Mouse (Mus musculus) bone marrow macrophage, adult 2 months (primary cell): ENCODE results near the gene Tbx10.

Source experiments
- CTCF ChIP-seq: IDR thresholded peaks from 2 replicates; pipeline ENCODE4 v1.5.1; 2012; ENCODE audit warnings: low read depth, mild to moderate bottlenecking, low read length, moderate library complexity
- POLR2A ChIP-seq: IDR thresholded peaks from 2 replicates; pipeline ENCODE4 v1.6.1; 2012; ENCODE audit warnings: mild to moderate bottlenecking, low read depth, low read length, borderline replicate concordance

DNA sequence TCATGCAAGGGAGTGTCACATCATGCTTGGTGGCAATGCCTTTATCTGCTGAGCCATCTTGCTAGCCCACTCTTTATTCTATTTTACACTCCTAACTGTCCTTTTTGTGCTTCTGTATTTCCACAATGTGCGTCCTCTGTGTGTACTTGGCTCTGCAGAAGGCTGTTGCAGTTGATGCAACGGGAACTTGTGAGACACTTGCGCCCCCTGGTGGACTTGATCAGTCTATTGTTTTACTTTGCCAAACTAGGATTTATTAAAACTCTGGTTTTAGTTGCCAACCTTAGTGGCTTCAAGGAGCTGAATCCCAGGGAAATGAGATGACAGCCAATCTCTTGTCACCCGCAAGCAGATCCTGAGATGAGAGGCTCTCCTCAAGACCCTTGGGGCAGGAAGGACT is 55.3 kb downstream of the Tbx10 start:
- peak; percentile 72 for TF ChIP-seq CTCF
- TF ChIP-seq POLR2A: no peak
